Mouse (Mus musculus) G1E (cell line): ENCODE measurements around the gene Zmynd15.

Source experiments
- CTCF ChIP-seq: IDR thresholded peaks from 2 replicates; pipeline ENCODE4 v1.5.1; 2012; ENCODE audit warnings: low read depth, low read length, inconsistent platforms, mixed read lengths
- GATA1 ChIP-seq: IDR thresholded peaks from 2 replicates; pipeline ENCODE4 v1.6.1; 2012; ENCODE audit warnings: borderline replicate concordance, low read length, inconsistent platforms, mixed read lengths
- GATA2 ChIP-seq: IDR thresholded peaks from 2 replicates; pipeline ENCODE4 v1.6.1; 2012; ENCODE audit warnings: low read depth, low read length, inconsistent platforms, borderline replicate concordance

DNA sequence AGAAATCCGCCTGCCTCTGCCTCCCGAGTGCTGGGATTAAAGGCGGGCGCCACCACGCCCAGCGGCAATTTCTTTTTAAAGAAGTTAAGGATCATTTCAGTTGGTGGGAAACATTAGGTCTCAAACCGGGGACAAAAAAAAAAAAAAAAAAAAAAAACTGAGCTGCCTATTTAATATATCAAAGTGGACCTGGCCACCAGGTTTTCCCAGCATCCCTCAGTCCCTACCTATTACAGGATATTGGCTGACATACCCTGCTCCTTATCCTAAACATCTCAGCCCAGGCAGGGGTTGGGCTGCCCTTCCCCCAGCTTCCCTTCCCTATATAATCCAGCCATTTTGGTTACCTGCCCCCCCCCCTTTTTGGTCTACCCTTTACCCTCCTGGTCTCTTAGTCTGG, 52.6 kb downstream of the Zmynd15 start:
- TF ChIP-seq CTCF (no peak), GATA1 (no peak), GATA2 (no peak)
